Mouse (Mus musculus) erythroid progenitor cell, adult 5-6 weeks (primary cell): ENCODE measurements around the gene Dkkl1. TPM values are rescaled to one million over a fixed set of nuclear protein-coding genes. Genes with fewer than 3 reads are reported as not detected.
A peak's percentile ranks its signal among the peaks of the same experiment; 100 is the strongest.
"Not testable (repeated sequence)": the region's sequence is repeated elsewhere in the genome, so short reads cannot be mapped to it uniquely, and the experiment has no call there.

Experiments used
- ATAC-seq: replicated peaks from 2 replicates; pipeline ENCODE4 v1.8.0; 2016; ENCODE audit warnings: moderate number of reproducible peaks, mild to moderate bottlenecking, moderate TSS enrichment, inconsistent platforms; ENCODE audit not compliant: poor library complexity, low FRiP score, severe bottlenecking
- total RNA-seq, 2 experiments: library from RNA; stranded (forward) in 1 of 2; stranded (reverse) in 1 of 2; fragments of 150-400 nt in 1 of 2; fragments of 186-747, 209-891 nt in 1 of 2; gene quantifications; 2 replicates each; pipeline versions ENCODE4 v1.2.3 to v1.2.4; 2015 to 2017; ENCODE audit warnings: low replicate concordance in 2 of 2

Dkkl1 gene
- total RNA-seq (2015; ENCODE audit: low replicate concordance) (6.3 and 8.6 TPM in 2 replicates), total RNA-seq (2017; ENCODE audit: low replicate concordance) (0.77 TPM in 1 of 2 replicates, not detected in the other)

GRCm38 (mm10) chr7:45211851-45212251 is at the start of gene Dkkl1:
Dkkl1 (minus strand) TSS chr7:45212147.
- peak; percentile 89 for ATAC-seq

GRCm38 (mm10) chr7:45259281-45259680 is 47.3 kb upstream of the Dkkl1 start:
- ATAC-seq: no peak

GRCm38 (mm10) chr7:45257063-45257840 is 45.3 kb upstream of the Dkkl1 start:
- ATAC-seq: no peak

GRCm38 (mm10) chr7:45255822-45256221 is 43.9 kb upstream of the Dkkl1 start:
- ATAC-seq: not testable (repeated sequence)

- no peak for ATAC-seq
These were observed 41.9 kb upstream of the Dkkl1 start for GRCm38 (mm10) chr7:45253806-45254205.

GRCm38 (mm10) chr7:45247666-45248065 is 35.7 kb upstream of the Dkkl1 start:
- ATAC-seq: no peak

- no peak for ATAC-seq
These were observed 29.4 kb upstream of the Dkkl1 start for GRCm38 (mm10) chr7:45241389-45241749.

GRCm38 (mm10) chr7:45240633-45241388 is 28.9 kb upstream of the Dkkl1 start, which contains the start of gene Slc6a16:
Slc6a16 (plus strand) TSS chr7:45241085.
- no peak for ATAC-seq

GRCm38 (mm10) chr7:45240109-45240508 is 28.2 kb upstream of the Dkkl1 start:
- no peak for ATAC-seq

- ATAC-seq: peak; percentile 83
These were observed 27.0 kb upstream of the Dkkl1 start, which contains the start of gene Cd37 for GRCm38 (mm10) chr7:45238723-45239496. Cd37 (minus strand) TSS chr7:45239115.

GRCm38 (mm10) chr7:45237747-45238699 is 26.1 kb upstream of the Dkkl1 start:
- ATAC-seq: peak; percentile 15; the same call in 1 of the 2 replicates

- ATAC-seq: no peak
These were observed 23.8 kb upstream of the Dkkl1 start for GRCm38 (mm10) chr7:45235656-45236180.

GRCm38 (mm10) chr7:45234922-45235571 is 23.1 kb upstream of the Dkkl1 start:
- ATAC-seq: no peak

- ATAC-seq: no peak
These were observed 22.4 kb upstream of the Dkkl1 start for GRCm38 (mm10) chr7:45234333-45234841.

- no peak for ATAC-seq
These were observed 21.8 kb upstream of the Dkkl1 start for GRCm38 (mm10) chr7:45233580-45234332.

GRCm38 (mm10) chr7:45232716-45233465 is 20.9 kb upstream of the Dkkl1 start:
- ATAC-seq: no peak

- ATAC-seq: no peak
These were observed 20.0 kb upstream of the Dkkl1 start for GRCm38 (mm10) chr7:45231941-45232340.
